Mouse (Mus musculus): ENCODE measurements at regions not wholly inside any gene's neighbourhood (a gene's known extent, or its start where the extent isn't known, plus 50 kb on each side); places are given as distances from the start of the nearest gene placed in this dataset.

GRCm38 (mm10) chr5:141076158-141076557, 75.8 kb upstream of the Card11 start:
- Histone ChIP-seq H3K36me3 (ENCODE audit: insufficient read depth) (no peaks in the 10 kb centered on the region), H3K27ac (ENCODE audit: low read depth) (no peak overlapping the region), H3K9ac (no peak overlapping the region), H3K4me1 (ENCODE audit: insufficient read depth) (no peaks in the 10 kb centered on the region), H3K4me2 (no peak overlapping the region), H3K27me3 (ENCODE audit: insufficient read depth, low read length) (no peaks in the 10 kb centered on the region), H3K4me3 (ENCODE audit: low read depth, low read length) (no peak overlapping the region), H3K9me3 (ENCODE audit: low read depth, low read length) (no peaks in the 10 kb centered on the region)
- DNase-seq, result no peak
- no peak for ATAC-seq (ENCODE audit: insufficient read depth)
- 51% methylated on average over 7 of the region's 7 CpGs for WGBS
- TF ChIP-seq CTCF (IDR thresholded peaks at IDR 0.05; ENCODE audit: low read depth), result no peak

GRCm38 (mm10) chr5:141076942-141077341, 76.6 kb upstream of the Card11 start:
- WGBS, result 92% methylated on average over 2 of the region's 2 CpGs
- no peaks in the 10 kb centered on the region for H3K36me3 ChIP-seq (ENCODE audit: insufficient read depth)
- ATAC-seq (ENCODE audit: insufficient read depth) (no peak), DNase-seq (no peak)
- H3K4me3 ChIP-seq (ENCODE audit: low read depth, low read length), result no peak overlapping the region
- no peak overlapping the region for H3K27ac ChIP-seq (ENCODE audit: low read depth)
- no peak overlapping the region for H3K9ac ChIP-seq
- H3K27me3 ChIP-seq (ENCODE audit: insufficient read depth, low read length), result no peaks in the 10 kb centered on the region
- no peaks in the 10 kb centered on the region for H3K4me1 ChIP-seq (ENCODE audit: insufficient read depth)
- H3K9me3 ChIP-seq (ENCODE audit: low read depth, low read length), result no peaks in the 10 kb centered on the region
- H3K4me2 ChIP-seq, result no peak overlapping the region
- TF ChIP-seq CTCF (IDR thresholded peaks at IDR 0.05; ENCODE audit: low read depth), result 0 out of 2 replicates have a peak, but pooled peaks have one; percentile 9

- ATAC-seq (ENCODE audit: insufficient read depth), result no peak
- Histone ChIP-seq H3K27me3 (ENCODE audit: insufficient read depth, low read length) (no peaks in the 10 kb centered on the region), H3K36me3 (ENCODE audit: insufficient read depth) (no peaks in the 10 kb centered on the region), H3K27ac (ENCODE audit: low read depth) (no peak overlapping the region), H3K9ac (no peak overlapping the region), H3K4me3 (ENCODE audit: low read depth, low read length) (no peak overlapping the region), H3K9me3 (ENCODE audit: low read depth, low read length) (no peaks in the 10 kb centered on the region), H3K4me1 (ENCODE audit: insufficient read depth) (no peaks in the 10 kb centered on the region), H3K4me2 (no peak overlapping the region)
- no peak for DNase-seq
- TF ChIP-seq CTCF (IDR thresholded peaks at IDR 0.05; ENCODE audit: low read depth), result no peak
- WGBS, result 71% methylated on average over 5 of the region's 5 CpGs
Observed at GRCm38 (mm10) chr5:141080896-141081295, 80.5 kb upstream of the Card11 start.

DNA sequence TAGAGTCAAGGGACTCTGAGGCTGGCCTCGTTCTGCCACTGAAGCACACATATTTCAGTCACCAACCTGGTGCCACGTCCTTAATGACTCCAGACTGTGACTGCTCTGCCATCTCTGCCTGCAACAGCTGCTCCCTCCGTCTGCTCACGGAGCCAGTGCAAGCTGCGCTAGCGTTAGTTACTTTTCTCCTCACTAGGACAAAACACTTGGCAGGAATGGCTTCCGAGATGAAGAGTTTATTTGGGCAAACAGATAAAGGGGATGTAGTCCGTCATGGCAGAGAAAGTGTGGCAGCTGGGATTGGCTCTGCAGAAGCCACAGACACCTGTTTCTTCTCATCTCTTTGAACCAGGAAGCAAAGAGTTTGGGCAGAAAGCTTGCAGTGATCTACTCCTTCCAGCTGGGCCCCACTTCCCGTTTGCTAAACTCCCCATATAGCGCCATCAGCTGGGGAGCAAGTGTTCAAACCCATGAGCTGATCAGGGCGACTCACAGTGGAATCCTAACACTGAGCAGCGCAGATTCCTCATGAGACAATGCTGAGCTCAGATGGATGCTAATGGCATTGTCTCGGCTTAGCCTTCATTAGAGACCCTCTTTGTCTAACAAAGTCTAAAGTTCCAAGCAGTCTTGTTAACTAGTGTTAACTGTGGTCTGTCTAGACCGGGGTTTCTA, 83.8 kb upstream of the Card11 start:
- TF ChIP-seq CTCF (IDR thresholded peaks at IDR 0.05; ENCODE audit: low read depth), result no peak
- Histone ChIP-seq H3K4me3 (ENCODE audit: low read depth, low read length) (no peak overlapping the region), H3K4me1 (ENCODE audit: insufficient read depth) (no peaks in the 10 kb centered on the region), H3K27me3 (ENCODE audit: insufficient read depth, low read length) (no peaks in the 10 kb centered on the region), H3K36me3 (ENCODE audit: insufficient read depth) (no peaks in the 10 kb centered on the region), H3K4me2 (no peak overlapping the region), H3K9ac (no peak overlapping the region), H3K9me3 (ENCODE audit: low read depth, low read length) (no peaks in the 10 kb centered on the region), H3K27ac (ENCODE audit: low read depth) (no peak overlapping the region)
- 75% methylated on average over 14 of the region's 14 CpGs for WGBS
- DNase-seq, result no peak
- no peak for ATAC-seq (ENCODE audit: insufficient read depth)

GRCm38 (mm10) chr5:141084746-141085145, 84.4 kb upstream of the Card11 start:
- Histone ChIP-seq H3K9ac (no peak overlapping the region), H3K9me3 (ENCODE audit: low read depth, low read length) (no peaks in the 10 kb centered on the region), H3K4me1 (ENCODE audit: insufficient read depth) (no peaks in the 10 kb centered on the region), H3K36me3 (ENCODE audit: insufficient read depth) (no peaks in the 10 kb centered on the region), H3K27me3 (ENCODE audit: insufficient read depth, low read length) (no peaks in the 10 kb centered on the region), H3K4me3 (ENCODE audit: low read depth, low read length) (no peak overlapping the region), H3K4me2 (no peak overlapping the region), H3K27ac (ENCODE audit: low read depth) (no peak overlapping the region)
- 52% methylated on average over 5 of the region's 7 CpGs for WGBS
- ATAC-seq (ENCODE audit: insufficient read depth) (peak; percentile 24; the same call in 1 of the 2 replicates), DNase-seq (no peak)
- no peak for TF ChIP-seq CTCF (IDR thresholded peaks at IDR 0.05; ENCODE audit: low read depth)

- DNase-seq, result no peak
- Histone ChIP-seq H3K4me1 (ENCODE audit: insufficient read depth) (no peaks in the 10 kb centered on the region), H3K27me3 (ENCODE audit: insufficient read depth, low read length) (no peaks in the 10 kb centered on the region), H3K4me2 (no peak overlapping the region), H3K9ac (no peak overlapping the region), H3K4me3 (ENCODE audit: low read depth, low read length) (no peak overlapping the region), H3K9me3 (ENCODE audit: low read depth, low read length) (no peaks in the 10 kb centered on the region), H3K27ac (ENCODE audit: low read depth) (no peak overlapping the region), H3K36me3 (ENCODE audit: insufficient read depth) (no peaks in the 10 kb centered on the region)
- WGBS, result 57% methylated on average over 14 of the region's 14 CpGs
- no peak for ATAC-seq (ENCODE audit: insufficient read depth)
- TF ChIP-seq CTCF (IDR thresholded peaks at IDR 0.05; ENCODE audit: low read depth), result no peak
Observed at GRCm38 (mm10) chr5:141091676-141092075, 91.3 kb upstream of the Card11 start.

GRCm38 (mm10) chr5:141093641-141094040, 93.3 kb upstream of the Card11 start:
- Histone ChIP-seq H3K4me2 (no peak overlapping the region), H3K9me3 (ENCODE audit: low read depth, low read length) (no peaks in the 10 kb centered on the region), H3K27me3 (ENCODE audit: insufficient read depth, low read length) (no peaks in the 10 kb centered on the region), H3K4me3 (ENCODE audit: low read depth, low read length) (no peak overlapping the region), H3K9ac (no peak overlapping the region), H3K27ac (ENCODE audit: low read depth) (no peak overlapping the region), H3K4me1 (ENCODE audit: insufficient read depth) (no peaks in the 10 kb centered on the region), H3K36me3 (ENCODE audit: insufficient read depth) (no peaks in the 10 kb centered on the region)
- no peak for ATAC-seq (ENCODE audit: insufficient read depth)
- peak; percentile 76 for DNase-seq
- TF ChIP-seq CTCF (IDR thresholded peaks at IDR 0.05; ENCODE audit: low read depth), result peak; percentile 62
- WGBS, result 35% methylated on average over 4 of the region's 4 CpGs

Measured in lung, embryonic 14.5 days (tissue).